Mouse (Mus musculus): Measurements from ENCODE around the gene Gps2.
"Not testable (repeated sequence)": the region's sequence is repeated elsewhere in the genome, so short reads cannot be mapped to it uniquely, and the experiment has no call there.

The Gps2 gene

DNA sequence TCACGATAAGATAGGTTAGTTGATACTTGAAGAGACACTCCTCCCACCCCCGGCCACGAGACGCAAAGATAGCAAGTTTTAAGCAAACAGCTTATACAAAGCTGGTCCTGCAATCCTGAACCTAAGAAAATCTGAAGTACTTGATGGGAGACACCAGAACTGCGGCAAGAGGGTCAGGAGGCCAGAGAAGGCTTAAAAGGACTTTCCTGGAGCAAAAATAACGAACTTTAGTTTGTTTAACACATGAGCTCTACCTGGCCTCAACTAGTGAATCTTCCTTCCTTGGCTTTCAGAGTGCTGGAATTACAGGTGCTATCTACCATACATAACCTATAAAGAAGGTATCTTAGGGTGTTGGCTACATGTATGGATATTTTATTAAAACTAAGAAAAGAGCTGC lies 21.0 kb downstream of the Gps2 start:
- no peak for DNase-seq (ENCODE audit: low read depth in 2 of 2, low spot score in 2 of 2)

DNA sequence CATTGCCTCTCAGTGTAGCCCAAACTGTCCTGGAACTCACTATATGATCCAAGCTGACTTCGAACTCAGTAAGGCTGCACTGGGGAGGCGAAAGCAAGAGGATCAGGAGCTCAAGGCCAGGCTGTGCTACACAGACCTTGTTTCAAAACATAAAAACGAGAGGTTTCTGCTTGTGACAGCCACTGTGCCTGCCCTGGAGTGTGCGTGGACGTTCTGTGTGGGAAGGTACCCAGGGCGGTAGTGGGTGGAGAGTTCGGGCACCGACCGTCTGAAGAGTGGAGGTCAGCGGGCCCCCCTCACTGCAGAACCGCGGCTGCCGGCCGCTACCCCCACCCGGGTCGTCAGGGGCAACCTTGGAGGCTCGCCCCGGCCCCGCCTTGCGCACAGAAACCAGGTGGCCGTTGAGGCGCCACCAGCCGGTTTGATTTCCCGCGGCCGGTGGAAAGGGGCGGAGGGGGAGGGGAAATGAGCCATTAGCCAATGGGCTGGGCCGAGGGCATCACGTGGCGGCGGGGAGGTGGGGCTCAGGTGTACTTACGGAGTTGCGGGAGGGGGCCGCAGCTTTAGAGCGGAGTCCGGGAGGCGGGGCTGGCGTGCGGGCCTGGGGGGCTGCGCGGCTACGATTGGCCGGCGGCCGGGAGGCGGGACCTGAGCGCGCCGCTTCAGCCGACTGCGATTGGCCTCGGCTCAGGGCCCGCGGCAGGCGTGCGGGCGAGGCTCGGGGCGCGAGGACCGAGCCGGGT lies 21.6 kb downstream of the Gps2 start, which contains the start of gene Ybx2:
Gene Ybx2, plus strand, starts transcription at position 660 of the 743 bp plus-strand sequence.
- peak; percentile 53 to 59 for DNase-seq (ENCODE audit: low read depth in 2 of 2, low spot score in 2 of 2)

DNA sequence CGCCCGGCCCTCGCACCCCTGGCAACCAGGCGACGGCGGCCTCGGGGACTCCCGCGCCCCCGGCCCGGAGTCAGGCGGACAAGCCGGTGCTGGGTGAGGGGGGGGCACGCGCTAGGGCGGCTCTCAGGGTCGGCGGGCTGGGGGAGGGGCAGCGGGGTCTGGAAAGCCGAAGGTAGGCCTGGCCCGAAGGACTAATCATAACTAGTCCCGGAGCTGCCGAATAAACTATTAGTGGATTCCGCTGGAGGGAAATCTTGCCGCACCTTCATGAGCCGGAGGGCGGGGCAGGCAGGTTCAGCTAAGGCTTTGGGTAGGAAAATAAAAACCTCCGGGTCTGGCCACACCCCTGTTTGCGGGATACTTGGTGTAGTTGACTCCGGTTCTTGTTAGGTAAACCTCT lies 22.5 kb downstream of the Gps2 start:
- DNase-seq (ENCODE audit: low read depth in 2 of 2, low spot score in 2 of 2) = no peak

DNA sequence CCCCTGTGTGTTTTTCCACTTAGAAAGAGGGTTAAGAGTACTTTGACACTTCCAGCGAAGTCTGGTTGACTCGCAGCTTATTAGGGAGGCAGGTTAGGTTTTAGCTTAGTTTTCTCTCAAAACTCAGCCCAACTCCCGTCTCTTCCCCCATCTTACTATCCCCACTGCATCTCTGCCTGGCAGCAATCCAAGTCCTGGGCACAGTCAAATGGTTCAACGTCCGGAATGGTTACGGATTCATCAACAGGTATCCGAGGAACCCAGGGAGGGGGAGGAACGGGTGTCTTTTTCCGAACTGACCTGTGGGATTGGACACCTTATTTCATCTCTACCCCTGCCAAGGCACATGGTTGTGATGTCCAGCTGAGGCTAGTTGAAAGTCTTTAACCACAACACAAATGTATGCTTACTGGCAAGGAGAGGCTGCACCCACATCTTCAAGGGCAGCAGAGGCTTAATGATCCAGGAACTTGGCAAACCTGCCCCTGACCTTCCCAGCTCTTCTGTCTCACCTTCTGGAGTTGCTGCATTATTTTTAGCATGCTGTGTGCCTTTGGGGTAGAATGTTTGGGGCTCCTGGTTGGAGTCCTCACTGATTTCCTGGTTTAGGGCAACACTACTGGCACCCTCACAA lies 23.1 kb downstream of the Gps2 start:
- no peak for DNase-seq (ENCODE audit: low read depth in 2 of 2, low spot score in 2 of 2)

DNA sequence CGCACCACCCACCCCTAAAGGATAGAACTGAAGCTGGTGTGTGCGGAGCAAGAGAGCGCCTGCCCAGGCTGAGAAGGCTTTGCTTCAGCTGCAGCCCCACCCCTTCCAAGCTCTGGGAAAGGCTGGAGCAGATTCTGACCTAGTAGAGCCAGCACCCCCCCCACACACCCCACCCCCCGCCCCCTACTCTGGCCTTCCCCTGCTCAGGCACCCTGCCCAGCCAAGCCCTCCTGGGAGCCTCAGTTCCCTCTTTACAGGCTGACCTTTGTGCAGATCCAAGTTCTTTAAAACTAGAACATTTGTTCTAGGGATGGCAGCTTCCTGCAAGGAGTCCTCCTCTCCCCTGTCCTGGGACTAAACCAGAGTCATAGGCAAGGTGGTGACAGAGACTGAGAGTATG lies 23.7 kb downstream of the Gps2 start:
- no peak for DNase-seq (ENCODE audit: low read depth in 2 of 2, low spot score in 2 of 2)

DNA sequence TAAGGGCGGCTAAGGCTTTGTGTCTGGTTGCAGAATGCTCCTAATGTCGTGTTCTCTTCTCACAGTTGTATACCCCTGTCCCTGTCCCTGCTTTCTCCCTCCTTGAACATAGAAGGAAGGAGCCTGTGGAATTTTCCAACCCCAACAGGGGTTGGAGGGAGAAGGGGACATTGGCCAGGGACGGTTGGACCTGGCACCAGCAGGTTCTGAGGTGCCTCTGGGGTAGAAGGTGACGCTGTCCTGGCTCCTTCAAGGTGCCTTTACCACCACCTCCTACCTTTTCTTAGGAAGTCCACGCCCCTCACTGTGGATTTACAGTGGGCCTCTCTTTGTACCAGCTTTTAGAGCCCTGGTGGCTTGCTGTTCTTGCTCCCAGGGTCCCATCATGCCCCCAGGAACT lies 24.1 kb downstream of the Gps2 start:
- DNase-seq (ENCODE audit: low read depth in 2 of 2, low spot score in 2 of 2) = no peak

DNA sequence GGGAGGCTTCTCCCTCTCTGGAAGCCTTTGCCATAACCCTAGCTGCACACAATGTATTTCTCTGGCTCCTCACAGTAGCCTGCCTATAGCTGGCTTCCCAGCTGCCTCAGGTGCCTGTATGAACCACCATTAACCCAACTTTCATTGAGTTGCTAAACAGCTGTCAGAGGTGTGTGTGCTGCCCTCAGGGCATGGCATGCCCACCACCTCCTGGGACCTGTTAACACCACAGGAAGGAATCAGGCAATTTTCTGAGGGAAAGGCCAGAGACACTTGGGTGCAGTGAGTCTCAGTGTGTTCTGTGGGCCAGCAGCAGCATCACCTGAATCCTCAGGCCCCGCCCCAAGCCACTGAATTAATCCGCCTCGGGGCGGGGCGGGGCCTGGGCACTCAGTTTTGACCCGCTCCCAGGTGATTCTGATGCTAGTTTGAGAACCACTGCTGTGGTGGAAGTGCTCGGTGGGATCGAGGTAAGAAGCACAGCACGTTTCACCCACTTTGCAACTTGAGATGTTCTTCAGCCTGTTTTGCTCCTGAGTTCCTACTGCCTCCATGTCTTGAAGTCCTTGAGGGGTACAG lies 24.8 kb downstream of the Gps2 start:
- DNase-seq (ENCODE audit: low read depth in 2 of 2, low spot score in 2 of 2) = no peak

DNA sequence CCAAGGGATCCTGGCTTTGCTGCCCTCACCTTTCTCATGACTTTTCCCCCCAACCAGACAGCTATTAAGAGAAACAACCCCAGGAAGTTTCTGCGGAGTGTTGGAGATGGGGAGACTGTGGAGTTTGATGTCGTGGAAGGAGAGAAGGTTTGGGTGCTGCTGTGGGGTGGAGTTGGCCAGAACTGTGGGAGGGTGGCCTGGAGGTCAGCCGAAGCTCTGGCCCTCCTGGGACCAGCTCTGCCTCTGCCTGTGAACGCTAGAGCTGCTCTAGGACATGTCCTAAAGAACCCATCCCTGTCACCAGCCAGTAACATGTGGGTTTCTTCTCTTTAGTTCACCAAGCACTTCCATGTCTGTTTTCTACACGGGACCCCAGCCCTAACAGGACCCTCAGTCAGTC lies 25.5 kb downstream of the Gps2 start:
- no peak for DNase-seq (ENCODE audit: low read depth in 2 of 2, low spot score in 2 of 2)

DNA sequence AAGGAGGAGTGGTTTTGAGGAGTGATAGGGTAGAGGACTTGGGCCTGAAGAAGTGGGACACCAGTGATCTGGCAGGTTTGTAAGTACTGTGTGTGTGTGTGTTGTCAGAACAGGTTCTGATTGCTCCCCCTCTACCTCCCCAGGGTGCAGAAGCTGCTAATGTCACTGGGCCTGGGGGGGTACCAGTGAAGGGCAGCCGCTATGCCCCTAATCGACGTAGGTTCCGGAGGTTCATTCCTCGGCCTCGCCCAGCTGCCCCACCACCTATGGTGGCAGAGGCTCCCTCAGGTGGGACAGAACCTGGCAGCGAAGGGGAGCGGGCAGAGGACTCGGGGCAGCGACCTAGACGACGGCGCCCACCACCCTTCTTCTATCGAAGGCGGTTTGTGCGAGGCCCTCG lies 26.0 kb downstream of the Gps2 start:
- no peak for DNase-seq (ENCODE audit: low read depth in 2 of 2, low spot score in 2 of 2)

DNA sequence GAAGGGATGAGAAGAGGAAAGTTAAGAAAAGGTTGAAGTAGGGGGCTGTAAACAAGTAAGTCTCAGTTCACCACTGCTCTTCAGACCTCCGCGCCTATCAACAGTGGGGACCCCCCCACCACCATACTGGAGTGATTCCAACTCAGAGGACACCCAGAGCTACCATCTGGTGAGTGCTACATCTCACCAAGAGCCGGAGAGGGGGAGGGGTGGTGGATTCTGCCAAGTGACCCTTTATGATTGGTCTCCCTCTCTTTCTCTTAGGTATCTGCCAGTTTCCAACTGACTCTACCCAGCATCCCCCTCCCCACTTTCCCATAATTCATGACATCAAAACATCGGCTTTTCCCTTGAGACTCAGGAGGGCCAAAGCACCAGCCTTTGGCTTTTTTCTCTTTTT lies 27.3 kb downstream of the Gps2 start:
- DNase-seq (ENCODE audit: low read depth in 2 of 2, low spot score in 2 of 2) = no peak

DNA sequence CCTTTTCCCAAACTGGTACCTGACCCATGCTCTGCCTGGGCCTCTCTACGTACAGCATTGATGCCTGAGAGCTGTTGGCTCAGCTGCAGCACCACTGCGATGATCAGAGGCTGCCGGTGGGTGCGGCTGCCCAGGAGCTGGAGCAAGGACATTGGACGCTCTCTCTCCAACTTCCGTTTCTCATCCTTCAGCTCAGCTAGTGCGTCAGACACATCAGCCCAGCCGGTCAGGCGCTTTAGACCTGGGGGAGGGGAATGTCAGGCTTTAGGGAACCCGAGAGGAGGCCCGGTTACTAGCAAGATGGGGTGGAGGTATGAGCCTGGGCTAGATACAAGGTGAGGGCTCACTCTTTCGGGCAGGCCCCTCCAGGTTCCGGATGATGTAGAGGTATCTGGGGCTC lies 31.5 kb downstream of the Gps2 start:
- no peak for DNase-seq (ENCODE audit: low read depth in 2 of 2, low spot score in 2 of 2)

DNA sequence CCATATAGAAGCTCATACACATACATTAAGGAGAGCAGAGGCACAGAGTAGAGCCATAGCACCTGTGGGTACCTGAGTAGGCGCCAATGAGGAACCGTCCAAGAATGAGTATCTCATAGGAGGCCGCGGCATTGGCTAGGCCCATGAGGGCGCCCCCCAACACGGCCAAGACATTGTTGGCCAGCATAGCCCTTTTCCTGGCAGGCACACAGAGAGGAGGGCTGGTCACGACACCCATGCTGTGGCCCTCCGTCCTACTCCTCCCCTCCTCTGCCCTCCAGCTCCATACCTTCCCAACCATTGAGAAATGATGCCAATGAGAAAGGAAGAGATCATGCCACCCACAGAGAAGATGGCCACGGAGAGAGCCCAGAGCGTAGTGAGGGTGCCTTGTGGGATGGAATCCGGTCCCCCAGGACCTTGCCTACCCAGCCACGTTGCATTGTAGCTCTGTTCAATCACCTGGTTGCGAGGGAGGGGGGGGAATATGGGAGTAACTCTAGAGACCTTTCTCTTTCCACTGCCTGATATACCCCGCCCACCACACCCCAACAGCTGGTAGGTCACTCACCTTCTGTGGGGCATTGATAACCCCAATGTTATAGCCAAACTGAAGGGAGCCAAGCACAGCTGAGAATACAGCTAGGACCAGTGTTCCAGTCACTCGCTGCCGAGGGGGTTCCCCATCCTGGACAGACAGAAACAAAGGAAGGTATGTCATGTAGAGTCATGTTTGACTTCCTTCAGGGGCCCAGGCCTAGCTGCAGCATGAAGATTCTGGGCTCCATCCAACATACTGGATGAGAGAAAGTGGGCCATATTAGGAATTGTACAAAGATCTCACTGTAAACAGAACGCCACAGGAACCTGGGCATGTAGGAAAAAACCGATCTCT lies 32.6 kb downstream of the Gps2 start:
- no peak for DNase-seq (ENCODE audit: low read depth in 2 of 2, low spot score in 2 of 2)

DNA sequence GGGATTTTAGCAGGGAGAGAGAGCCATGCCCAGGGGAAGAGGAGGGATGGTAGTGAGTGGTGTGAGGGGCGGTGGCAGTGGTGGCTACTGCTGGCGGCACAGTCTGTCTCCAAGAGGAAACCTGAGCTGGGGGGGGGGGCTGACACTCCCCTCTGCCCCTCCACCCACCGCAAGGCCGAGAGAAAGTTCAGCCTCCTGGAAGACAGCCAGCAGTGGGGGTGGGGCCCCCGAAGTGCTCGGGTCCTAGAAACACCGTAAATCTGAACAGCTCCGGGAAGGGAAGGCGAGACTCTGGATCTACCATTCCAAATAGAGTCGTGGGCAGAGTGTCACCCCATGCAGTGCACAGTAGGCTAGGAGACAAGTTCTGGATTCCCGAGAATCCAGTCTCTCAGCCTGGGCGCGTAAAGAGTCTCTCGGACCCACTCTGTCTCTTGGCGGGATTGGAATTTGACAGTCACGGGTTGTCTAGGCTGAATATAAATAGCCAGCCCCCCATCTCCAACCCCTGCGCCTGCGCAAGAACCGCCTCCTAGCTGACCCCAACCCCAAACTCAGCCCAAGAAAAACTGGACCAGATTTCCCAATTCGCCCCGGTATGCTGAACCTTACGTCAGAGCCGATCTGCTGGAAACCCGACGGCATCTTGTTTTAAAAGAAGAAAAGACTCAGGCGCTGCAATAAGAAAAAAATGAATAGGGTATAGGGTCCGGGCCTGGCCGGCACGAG lies 33.8 kb downstream of the Gps2 start:
- DNase-seq (ENCODE audit: low read depth in 2 of 2, low spot score in 2 of 2) = no peak

DNA sequence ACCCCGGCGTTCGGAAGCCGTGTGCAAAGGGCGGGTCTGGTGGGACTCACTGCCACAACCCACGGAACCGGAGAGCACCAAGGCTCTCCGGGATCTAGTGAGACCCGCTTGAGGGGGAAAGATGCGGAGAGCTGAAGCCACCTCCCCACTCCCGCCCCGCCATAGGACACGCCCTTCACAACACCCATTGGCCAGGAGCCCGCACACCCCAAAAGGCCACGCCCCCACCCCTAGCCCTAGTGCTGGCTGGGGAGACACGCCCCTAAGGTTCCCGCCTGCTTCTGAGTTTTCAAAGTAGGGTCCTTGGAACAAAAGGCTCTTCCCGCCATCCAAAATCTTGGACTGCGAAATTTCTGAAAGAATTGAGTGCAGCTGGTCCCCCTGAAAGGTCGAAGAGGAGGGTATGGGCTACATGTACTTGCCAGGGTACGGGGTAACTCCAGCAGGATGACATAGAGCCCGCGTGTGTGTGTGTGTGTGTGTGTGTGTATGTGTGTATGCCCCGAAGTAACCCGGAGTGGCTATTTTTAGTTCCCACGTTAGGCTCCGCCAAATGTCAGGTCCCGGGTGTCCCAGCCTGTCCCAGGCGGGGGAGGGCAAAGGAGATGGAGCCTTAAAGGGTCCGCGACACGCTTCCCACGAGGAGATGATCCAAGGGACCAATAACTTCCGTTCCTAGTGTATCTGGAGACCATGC lies 34.5 kb downstream of the Gps2 start, which contains the start of gene Slc2a4:
Gene Slc2a4, minus strand, starts transcription at position 123 of the 697 bp plus-strand sequence.
- peak; percentile 55 to 65 for DNase-seq (ENCODE audit: low read depth in 2 of 2, low spot score in 2 of 2)

DNA sequence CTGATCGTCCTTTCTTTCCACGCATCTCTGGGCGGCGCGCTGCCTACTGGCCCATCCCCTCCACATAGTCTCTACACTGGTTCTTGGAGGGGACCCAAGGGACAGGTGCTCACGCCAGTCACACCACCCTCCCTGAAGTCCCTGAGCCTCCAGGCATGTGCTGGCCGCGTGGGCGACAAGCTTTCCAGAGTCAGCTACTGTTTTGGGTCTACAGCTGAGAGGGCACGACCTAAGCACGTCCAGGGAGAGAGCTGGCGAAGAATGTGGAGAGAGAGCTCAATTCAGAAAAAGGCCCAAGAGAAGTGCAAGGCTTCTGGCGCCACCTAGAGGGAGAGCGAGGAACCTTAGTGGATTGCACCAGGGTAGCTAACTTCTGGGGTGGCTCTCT lies 35.1 kb downstream of the Gps2 start:
- peak; percentile 81 to 90 for DNase-seq (ENCODE audit: low read depth in 2 of 2, low spot score in 2 of 2)

DNA sequence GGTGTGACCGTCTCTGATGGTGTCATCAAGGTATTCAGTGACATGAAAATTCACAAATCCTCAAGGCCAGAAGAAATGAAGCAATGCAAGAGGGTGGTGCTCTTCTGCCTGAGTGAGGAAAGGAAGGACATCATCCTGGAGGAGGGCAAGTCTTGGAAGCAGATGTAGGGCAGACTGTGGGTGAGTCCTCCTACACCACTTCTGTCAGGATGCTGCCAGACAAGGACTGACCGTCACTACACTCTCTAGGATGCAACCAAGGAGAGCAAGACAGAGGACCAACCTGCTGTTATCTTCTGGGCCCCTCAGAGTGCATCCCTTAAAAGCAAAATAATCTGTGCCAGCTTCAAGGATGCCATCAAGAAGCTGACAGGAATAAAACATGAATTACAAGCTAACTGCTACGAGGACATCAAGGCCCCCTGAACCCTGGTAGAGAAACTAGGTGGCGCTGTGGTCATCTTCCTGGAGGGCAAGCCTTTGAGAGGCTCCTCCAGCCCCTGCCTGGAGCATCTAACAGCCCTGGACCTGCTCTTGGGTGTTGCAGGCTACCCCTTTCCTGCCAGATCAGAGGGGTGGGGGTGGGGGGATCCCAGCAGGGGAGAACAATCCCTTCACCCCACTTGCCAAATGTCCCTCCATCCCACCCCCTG lies 37.2 kb downstream of the Gps2 start:
- no peak for DNase-seq (ENCODE audit: low read depth in 2 of 2, low spot score in 2 of 2)

DNA sequence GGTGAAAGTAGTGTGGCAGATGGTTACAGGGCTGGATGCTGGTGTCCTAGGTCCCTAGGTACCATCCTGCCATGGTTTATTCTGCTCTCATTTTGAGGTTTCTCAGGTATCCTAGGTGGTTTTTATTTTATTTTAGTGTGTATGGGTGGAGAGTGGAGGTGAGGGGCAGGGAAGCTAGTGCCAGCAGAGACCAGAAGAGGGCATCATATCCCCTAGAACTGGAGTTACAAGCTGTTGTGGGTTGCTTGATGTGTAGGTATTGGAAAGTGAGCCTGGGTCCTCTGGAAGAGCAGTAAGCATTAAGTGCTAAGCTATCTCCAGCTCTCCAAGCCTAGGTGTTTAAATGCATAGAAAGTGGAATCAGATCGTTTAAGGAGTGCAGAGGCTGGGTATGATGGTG lies 38.6 kb downstream of the Gps2 start:
- no peak for DNase-seq (ENCODE audit: low read depth in 2 of 2, low spot score in 2 of 2)

DNA sequence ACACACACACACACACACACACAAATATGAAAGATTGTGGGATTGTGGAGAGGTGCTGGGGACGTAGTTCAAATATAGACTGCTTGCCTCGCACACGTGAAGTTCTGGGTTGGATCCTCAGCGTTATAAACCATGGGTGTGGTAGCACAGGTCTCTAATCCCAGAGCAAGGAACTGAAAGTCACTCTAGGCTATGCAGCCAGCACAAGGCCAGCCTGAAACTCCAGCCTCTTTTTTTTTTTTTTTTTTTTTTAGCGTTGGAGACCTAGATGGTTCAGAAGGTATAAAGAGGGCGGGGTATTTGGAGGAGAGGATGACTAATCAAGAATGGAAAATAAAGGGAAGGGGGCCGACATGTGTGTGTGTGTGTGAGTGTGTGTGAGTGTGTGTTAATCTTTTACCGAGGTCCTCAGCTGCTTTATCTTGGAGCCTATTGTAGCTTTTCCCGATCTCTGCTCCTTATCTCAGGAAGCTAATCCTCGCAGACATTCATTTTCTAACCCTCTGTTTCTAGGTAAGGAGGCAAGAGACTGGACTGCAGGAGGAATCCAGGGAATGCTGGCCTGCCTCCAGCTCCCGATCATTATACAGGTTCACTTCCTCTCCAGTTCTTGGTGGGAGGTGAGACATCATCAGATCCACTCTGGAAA lies 39.7 kb downstream of the Gps2 start:
- DNase-seq (ENCODE audit: low read depth in 2 of 2, low spot score in 2 of 2) = no peak

DNA sequence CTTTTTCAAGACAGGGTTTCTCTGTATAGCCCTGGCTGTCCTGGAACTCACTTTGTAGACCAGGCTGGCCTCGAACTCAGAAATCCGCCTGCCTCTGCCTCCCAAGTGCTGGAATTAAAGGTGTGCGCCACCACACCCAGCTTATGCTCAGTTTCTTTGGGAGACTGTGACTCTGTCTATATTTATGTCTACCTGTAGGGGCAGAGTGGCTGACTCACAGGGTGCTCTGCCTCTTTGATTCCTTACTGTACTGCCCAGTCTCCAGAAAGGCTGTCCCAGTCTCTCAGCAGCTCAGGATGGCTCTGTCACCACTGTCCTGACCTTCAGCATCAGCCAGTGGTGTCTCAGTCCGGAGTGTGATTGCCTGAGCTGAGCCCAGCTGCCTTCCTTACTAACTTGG lies 41.9 kb downstream of the Gps2 start:
- not testable (repeated sequence) for DNase-seq (ENCODE audit: low read depth in 2 of 2, low spot score in 2 of 2)
